Mouse (Mus musculus) gonadal fat pad, adult 2 months (tissue): ENCODE results near the gene Adgrl2. TPM values are rescaled to one million over a fixed set of nuclear protein-coding genes. Genes with fewer than 3 reads are reported as not detected.

Source experiments
- DNase-seq: peaks from one replicate; pipeline ENCODE4 v3.0.0-alpha.2; 2012; ENCODE audit warnings: low read depth
- polyA plus RNA-seq: library from polyadenylated mRNA; depleted of rRNA; stranded (reverse); fragments of >200 nt; gene quantifications from 2 replicates; pipeline ENCODE4 v1.2.3, GENCODE M21; 2012

Adgrl2 gene
- polyA plus RNA-seq, 1 experiment, result 22.8 TPM

DNA sequence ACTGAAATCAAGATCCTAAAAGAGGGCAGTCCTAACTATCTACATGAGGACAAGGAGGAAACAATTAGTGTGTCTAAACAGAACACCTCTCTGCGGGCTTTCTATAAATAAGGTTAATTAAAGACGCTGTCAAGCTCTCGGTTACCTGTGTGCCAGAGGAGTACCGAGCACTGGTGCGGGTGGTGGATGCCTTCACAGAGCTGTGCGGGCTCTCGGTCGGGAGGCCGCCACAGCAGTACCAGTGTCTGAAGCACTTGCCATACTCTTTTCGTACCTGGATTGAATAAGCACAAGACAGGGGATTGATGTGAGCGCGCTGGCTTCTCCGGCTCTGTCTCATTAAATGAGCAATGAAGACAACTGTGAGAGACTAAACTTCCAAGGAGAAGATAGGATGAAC, 166.8 kb downstream of the Adgrl2 start:
- no peak for DNase-seq

DNA sequence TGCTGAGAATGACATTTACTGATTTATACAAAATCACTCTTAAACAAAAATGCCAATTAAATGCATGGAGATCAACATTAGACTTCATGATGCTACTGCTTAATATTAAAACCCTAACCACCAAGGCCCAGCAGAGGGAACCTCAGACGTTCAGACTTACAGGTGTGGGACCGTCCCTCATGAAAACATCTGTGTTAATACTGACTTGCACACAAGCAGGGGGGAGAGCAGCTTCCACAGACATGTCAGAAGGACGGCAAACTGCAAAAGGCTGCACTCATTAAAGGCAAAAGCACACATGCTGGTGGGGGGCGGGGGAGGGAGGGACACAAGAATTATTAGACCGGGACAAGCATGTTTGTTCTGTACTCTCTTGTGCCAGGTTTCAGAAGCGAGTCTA, 168.7 kb downstream of the Adgrl2 start:
- no peak for DNase-seq

DNA sequence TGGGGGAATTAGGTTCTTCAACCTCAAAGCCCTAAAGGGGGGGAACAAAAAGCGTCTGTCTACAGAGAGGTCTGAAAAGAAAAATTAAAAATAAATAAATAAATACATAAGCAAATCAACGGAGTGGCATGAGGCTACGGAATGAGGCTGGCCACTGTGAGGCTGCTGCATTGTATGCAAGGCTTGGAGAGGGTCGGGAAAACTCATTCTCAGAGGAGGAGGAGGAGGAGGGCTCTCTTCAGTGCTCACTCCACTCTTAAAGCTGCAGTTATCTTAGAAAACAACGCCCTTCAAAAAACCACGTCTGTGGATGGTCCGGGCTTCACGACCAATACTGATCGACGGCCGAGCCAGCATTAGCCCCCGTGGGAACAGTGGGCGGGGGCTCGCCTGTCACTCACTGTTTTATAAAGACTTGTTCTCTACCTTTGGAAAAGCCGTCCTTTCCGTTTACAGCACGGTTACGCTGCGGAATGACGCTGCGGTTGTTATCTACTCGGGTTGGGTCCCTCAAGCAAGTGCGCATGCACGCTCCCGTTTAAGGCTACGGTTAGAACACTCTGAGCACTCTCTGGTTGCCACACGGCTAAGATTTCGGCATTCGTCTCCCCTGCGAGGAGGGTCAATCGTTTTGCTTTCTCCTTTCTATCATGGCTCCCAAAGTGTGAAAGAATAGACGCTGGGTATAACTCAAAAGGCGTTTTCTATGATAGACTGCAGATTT, 170.9 kb downstream of the Adgrl2 start:
- no peak for DNase-seq

DNA sequence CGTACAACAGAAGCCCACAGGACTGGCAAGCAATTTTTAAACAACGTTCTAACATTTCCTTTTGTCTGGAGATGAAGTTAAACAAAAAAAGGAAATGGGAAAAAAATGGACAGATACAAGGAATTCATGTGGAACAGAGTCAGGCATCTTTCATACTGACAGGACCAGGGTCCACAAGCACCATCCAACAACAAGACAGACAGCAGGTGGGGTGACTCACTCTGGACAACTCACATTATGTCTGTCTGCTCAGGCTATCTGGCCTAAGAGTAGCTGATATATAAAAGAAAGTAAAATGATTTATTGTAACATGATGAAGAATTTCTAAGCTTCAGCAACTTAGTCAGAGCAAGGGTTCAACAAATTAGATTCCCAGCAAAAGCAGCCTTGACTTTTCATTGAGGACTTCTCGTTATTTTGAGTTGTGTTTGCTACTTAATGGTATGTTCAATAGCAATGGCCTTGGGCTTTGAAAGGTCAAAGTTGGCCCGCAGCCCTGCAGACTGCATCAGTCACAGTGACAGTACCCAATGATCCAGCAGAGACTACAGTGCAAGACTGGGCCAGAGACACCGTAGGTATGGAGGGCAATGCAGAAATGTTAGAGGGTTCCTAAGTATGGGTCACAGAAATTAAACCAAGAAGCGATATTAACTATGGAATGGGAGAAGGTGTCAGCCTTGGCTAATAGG, 171.8 kb downstream of the Adgrl2 start:
- DNase-seq, result no peak

DNA sequence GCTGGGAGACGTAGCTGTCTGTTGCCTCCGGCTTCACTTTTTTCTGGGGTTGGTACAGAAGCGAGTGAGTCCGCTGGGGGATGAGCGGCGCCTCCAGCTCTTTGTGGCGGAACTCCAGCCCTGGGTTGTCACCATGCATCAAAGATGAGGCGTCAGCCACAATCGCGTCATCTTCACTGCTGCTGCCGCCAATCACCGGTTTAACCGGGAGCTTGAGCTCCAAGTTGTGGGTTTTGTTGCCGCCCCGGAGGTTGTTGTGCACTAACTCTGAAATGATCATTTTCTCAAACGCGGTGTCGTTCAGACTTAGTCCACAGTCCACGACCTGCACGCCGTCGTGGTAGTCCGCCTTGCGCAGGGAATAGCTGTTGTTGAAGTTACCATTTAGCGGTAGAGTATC, 172.9 kb downstream of the Adgrl2 start:
- no peak for DNase-seq

DNA sequence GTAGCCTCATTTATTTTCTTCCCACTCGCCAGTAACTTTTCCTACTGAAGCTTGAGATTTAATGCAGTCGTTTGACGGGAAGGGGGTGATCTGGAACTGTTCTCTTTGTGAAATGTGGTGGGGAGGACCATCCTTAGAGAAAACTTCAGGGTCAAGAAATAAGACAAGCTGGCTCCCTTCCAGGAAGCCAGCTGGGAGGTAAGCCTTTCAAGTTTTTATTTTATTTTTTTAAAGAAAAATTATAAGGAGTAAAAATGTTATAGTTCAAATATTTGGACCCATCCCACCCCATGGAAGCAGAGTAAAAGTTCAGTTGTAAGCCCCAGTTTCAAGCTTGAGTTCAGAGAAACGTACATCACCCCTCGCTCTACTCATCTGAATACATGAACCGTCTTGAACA, 177.2 kb downstream of the Adgrl2 start:
- no peak for DNase-seq

DNA sequence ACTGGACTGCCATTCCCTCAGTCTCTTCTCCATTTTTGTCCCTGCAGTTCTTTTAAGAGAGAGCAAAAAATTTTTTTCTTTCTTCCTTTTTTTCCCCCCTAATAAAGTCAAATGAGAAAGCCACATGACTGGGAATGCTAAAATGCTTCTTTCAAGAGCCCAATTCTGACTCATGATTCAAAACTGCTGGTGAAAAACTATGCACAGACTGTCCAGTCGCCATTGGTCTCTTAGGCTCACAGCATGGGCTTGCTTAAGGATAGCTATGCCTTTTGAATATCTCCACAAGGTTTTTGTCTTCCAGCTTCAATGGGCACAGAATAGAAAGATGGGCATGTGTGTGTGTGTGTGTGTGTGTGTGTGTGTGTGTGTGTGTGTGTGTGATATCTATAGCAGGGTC, 178.3 kb downstream of the Adgrl2 start:
- DNase-seq, result no peak

DNA sequence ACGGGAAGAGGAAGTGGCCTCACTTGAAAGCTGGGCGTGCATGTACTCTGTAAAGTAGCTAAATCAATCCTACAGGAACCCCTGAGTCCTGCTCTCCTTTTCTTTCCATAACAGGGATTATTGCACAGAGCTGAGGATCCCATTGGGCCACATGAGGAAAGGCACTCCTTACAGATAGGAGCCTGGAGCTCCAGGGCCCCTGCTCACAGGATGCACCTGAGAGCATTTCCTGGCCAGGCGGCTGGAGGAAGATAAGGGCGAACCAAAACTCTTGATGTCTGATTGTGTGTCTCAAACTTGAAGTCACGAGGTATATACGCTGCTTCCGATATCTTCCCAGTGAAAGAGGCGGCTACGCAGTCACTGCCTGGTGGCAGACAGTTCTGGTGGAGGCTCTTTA, 183.4 kb downstream of the Adgrl2 start:
- DNase-seq, result no peak

DNA sequence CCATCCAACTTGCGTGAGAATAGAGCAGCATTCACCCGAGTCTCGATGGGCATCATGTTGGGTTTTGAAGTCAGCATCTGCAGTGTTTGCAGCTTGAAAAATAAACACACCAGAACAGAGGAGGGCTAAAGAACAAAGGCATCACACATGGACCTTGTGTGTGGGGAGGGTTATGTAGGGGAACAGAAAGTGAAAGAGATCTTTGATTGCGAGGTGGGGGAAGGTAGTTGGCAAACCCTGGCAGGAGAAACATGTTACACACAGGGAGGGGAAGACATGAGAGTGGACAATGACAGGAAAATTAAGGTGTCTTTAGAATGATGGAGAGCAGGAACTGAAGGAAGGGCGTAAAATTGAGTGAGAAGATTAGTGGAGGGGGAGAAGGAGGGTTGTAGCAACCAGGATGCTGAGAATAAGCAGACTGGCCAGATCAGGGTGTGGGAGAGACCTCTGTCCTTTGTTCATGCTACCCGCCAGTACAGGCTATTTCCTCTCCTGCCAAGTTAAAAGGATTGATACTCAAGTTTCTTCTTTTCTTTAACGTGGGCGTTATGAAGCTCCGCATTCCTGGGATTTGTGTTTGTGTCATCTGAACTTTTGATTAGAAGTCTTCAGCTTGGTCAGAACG, 197.0 kb downstream of the Adgrl2 start:
- no peak for DNase-seq

DNA sequence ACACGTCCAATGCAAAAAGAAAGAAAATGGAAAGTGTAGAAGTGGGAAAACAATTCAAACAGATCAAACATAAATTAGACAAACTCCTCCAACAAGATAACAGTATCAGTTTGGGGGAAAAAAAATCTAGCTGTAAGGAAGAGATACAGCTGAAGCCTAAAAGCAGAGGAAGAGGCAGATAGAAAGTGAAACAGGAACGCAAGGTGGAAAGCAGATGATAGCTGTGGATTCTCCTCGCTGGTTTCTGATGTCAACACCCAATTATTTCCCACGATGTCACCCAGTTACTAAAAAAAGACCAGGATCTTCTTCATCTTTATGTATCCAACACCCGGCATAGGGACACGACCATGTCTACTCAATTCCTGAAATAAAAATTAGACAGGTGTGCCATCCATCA, 220.0 kb downstream of the Adgrl2 start:
- DNase-seq, result no peak
